Mouse (Mus musculus): ENCODE results near the gene Tdp2.

DNA sequence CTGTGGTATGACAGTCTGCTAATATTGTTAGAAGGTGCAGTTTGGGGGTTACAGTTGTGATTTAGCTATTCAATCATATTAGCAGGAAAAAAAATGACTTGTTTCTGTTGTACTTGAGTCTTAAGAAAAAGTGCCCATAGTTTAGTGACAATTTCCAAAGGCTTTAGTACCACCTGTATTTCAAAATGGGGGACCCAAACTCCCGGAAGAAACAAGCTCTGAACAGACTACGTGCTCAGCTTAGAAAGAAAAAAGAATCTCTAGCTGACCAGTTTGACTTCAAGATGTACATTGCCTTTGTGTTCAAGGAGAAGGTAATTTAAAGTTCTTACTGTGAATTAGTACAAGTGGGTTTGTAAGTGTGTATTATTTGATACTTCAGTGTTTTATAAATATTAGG lies 28.3 kb upstream of the Tdp2 start:
- TF ChIP-seq POLR2A (IDR thresholded peaks at IDR 0.05; ENCODE audit: control insufficient read depth in 1 of 2, insufficient read depth in 1 of 2, low read depth in 1 of 2, low read length in 2 of 2, poor library complexity in 1 of 2) (no peak; a peak in 1 of 4 replicates), EP300 (IDR thresholded peaks at IDR 0.05; ENCODE audit: low read depth in 1 of 2, low read length in 2 of 2) (no peak), TCF12 (IDR thresholded peaks at IDR 0.05; ENCODE audit: low read depth, low read length) (no peak), JUND (IDR thresholded peaks at IDR 0.05; ENCODE audit: low read depth, low read length) (no peak), CTCF (IDR thresholded peaks at IDR 0.05 in 2 of 3, conservative IDR thresholded peaks at IDR 0.05 in 1 of 3; ENCODE audit: control insufficient read depth in 1 of 3, insufficient read depth in 1 of 3, low read depth in 2 of 3, low read length in 3 of 3, poor library complexity in 1 of 3, severe bottlenecking in 1 of 3) (no peak)
